Mouse (Mus musculus) embryonic fibroblast, embryonic 13.5 days (primary cell): Measurements from ENCODE around the gene Igf1r.

Source experiments
- CTCF ChIP-seq: IDR thresholded peaks from 2 replicates; pipeline ENCODE4 v1.5.1; 2011; ENCODE audit warnings: mild to moderate bottlenecking, control low read depth, low read length, moderate library complexity, borderline replicate concordance; ENCODE audit not compliant: insufficient read depth
- POLR2A ChIP-seq: IDR thresholded peaks from 2 replicates; pipeline ENCODE4 v1.6.1; 2011; ENCODE audit warnings: low read depth, mild to moderate bottlenecking, control low read depth, low read length, moderate library complexity

- TF ChIP-seq CTCF: no peak
- TF ChIP-seq POLR2A: no peak
Observed at GRCm38 (mm10) chr7:67910947-67911346, 41.7 kb upstream of the Igf1r start.
